1 mouse cellular context compared by ENCODE assay signal in genomic region chr17:78983166-78983565, GRCm38 (mm10).
TF ChIP-seq lines count a peak whose summit lies in the region.

No protein-coding gene starts in this region.

TF ChIP-seq in CH12.LX, 34 proteins besides CTCF, POLR2A, EP300 and RAD21:
- TF ChIP-seq RCOR1 (conservative IDR thresholded peaks at IDR 0.05; ENCODE audit: low read depth, low read length): no peak
- TF ChIP-seq JUND (conservative IDR thresholded peaks at IDR 0.05; ENCODE audit: low read depth, low read length): no peak
- TF ChIP-seq KAT2A (IDR thresholded peaks at IDR 0.05; ENCODE audit: insufficient replicate concordance, low read length): no peak
- no peak for TF ChIP-seq MAFK (IDR thresholded peaks at IDR 0.05; ENCODE audit: insufficient replicate concordance, low read length)
- TF ChIP-seq PAX5 (IDR thresholded peaks at IDR 0.05; ENCODE audit: low read length): no peak
- no peak for TF ChIP-seq UBTF (IDR thresholded peaks at IDR 0.05; ENCODE audit: low read depth, low read length)
- TF ChIP-seq ZMIZ1 (IDR thresholded peaks at IDR 0.05; ENCODE audit: low read depth, low read length): no peak
- no peak for TF ChIP-seq TBP (conservative IDR thresholded peaks at IDR 0.05; ENCODE audit: low read depth, low read length)
- no peak for TF ChIP-seq MAZ (IDR thresholded peaks at IDR 0.05; ENCODE audit: low read depth, low read length)
- TF ChIP-seq ZNF384 (IDR thresholded peaks at IDR 0.05; ENCODE audit: low read depth, low read length): no peak
- no peak for TF ChIP-seq ELF1 (IDR thresholded peaks at IDR 0.05; ENCODE audit: low read depth, low read length)
- no peak for TF ChIP-seq ZC3H11A (IDR thresholded peaks at IDR 0.05; ENCODE audit: low read depth, low read length)
- TF ChIP-seq USF1 (IDR thresholded peaks at IDR 0.05; ENCODE audit: low read depth, low read length): no peak
- TF ChIP-seq NRF1 (IDR thresholded peaks at IDR 0.05; ENCODE audit: low read depth, low read length): no peak
- no peak for TF ChIP-seq POLR2AphosphoS2 (IDR thresholded peaks at IDR 0.05; ENCODE audit: low read depth, low read length)
- TF ChIP-seq IRF4 (IDR thresholded peaks at IDR 0.05; ENCODE audit: low read depth, low read length): no peak
